Comparison of ENCODE assay signal across 19 mouse cellular contexts in genomic region chr9:102811192-102811591, GRCm38 (mm10). TPM values are rescaled to one million over a fixed set of nuclear protein-coding genes. Genes with fewer than 3 reads are reported as not detected.
"Had no signal": no experiment of that assay in that cellular context is flagged by ENCODE, and none has a peak within 500 bp of the region (broad histone marks: within the 10 kb centered on the region; RNA-seq: fewer than 3 reads in every experiment).

No protein-coding gene starts in this region.

- ATAC-seq: midbrain, embryonic 13.5 days; midbrain, embryonic 15.5 days had no signal

- H3K4me2 ChIP-seq: lung, embryonic 14.5 days; midbrain, embryonic 11.5 days; midbrain, embryonic 13.5 days; midbrain, embryonic 15.5 days; neural tube, embryonic 13.5 days; neural tube, embryonic 15.5 days had no signal

- H3K27ac ChIP-seq: midbrain, embryonic 13.5 days; midbrain, embryonic 15.5 days; neural tube, embryonic 13.5 days; neural tube, embryonic 15.5 days had no signal

- H3K27me3 ChIP-seq: midbrain, embryonic 13.5 days; midbrain, embryonic 15.5 days; neural tube, embryonic 13.5 days; neural tube, embryonic 15.5 days had no signal

- H3K4me3 ChIP-seq: megakaryocyte, embryonic 14.5 days; midbrain, embryonic 13.5 days; midbrain, embryonic 15.5 days; neural tube, embryonic 13.5 days; neural tube, embryonic 15.5 days had no signal

- H3K4me1 ChIP-seq: midbrain, embryonic 13.5 days; midbrain, embryonic 15.5 days; neural tube, embryonic 13.5 days; neural tube, embryonic 15.5 days had no signal

- H3K36me3 ChIP-seq: midbrain, embryonic 13.5 days; midbrain, embryonic 15.5 days; neural tube, embryonic 13.5 days; neural tube, embryonic 15.5 days had no signal

- H3K9me3 ChIP-seq: megakaryocyte, embryonic 14.5 days; midbrain, embryonic 13.5 days; midbrain, embryonic 15.5 days; neural tube, embryonic 13.5 days; neural tube, embryonic 15.5 days had no signal

- H3K9ac ChIP-seq: lung, embryonic 14.5 days; midbrain, embryonic 13.5 days; midbrain, embryonic 15.5 days; neural tube, embryonic 13.5 days; neural tube, embryonic 15.5 days had no signal

- DNase-seq: lung, adult 18-20 months; lung, embryonic 14.5 days; lung, postnatal 10 days; lung, postnatal 4 days; retina, postnatal 1 day; right cerebral cortex, adult 18-20 months; right cerebral cortex, postnatal 25 days; right cerebral cortex, postnatal 4 days; spleen, adult 18-20 months; thymus, adult 18-20 months; thymus, postnatal 14 days; thymus, postnatal 36 days had no signal

RNA-seq across cellular contexts. Expression of gene Ryk, which starts 23.5 kb away (rescaled TPM):
- total RNA-seq: monocyte, adult 5-6 weeks had no signal
